Mouse (Mus musculus) limb, embryonic 12.5 days (tissue): ENCODE results near the gene Gpr132. TPM values are rescaled to one million over a fixed set of nuclear protein-coding genes. Genes with fewer than 3 reads are reported as not detected.

Source experiments
- ATAC-seq: fragments of 200-750 bp; cut with Nextera tagmentation; 2 replicates; pipeline ENCODE4 v1.8.0; 2017; ENCODE audit warnings: low read depth, moderate TSS enrichment; ENCODE audit not compliant: insufficient number of reproducible peaks, insufficient read depth, low FRiP score, low TSS enrichment
- H3K27ac ChIP-seq: fragments of 300-500 bp; sonication (generic); 2 replicates; pipeline ENCODE4 v1.5.1; 2016; ENCODE audit warnings: mild to moderate bottlenecking, moderate library complexity
- H3K27me3 ChIP-seq: fragments of 300-500 bp; sonication (generic); 2 replicates; pipeline ENCODE4 v1.6.1; 2016; ENCODE audit warnings: mild to moderate bottlenecking, moderate library complexity
- H3K36me3 ChIP-seq: fragments of 300-500 bp; sonication (generic); 2 replicates; pipeline ENCODE4 v1.6.1; 2016; ENCODE audit warnings: mild to moderate bottlenecking, moderate library complexity
- H3K4me1 ChIP-seq: fragments of 300-500 bp; sonication (generic); replicated peaks from 2 replicates; pipeline ENCODE4 v1.6.1; 2016
- H3K4me2 ChIP-seq: fragments of 300-500 bp; sonication (generic); 2 replicates; pipeline ENCODE4 v1.6.1; 2016; ENCODE audit warnings: mild to moderate bottlenecking, moderate library complexity
- H3K4me3 ChIP-seq: fragments of 300-500 bp; sonication (generic); replicated peaks from 2 replicates; pipeline ENCODE4 v1.5.1; 2016; ENCODE audit warnings: mild to moderate bottlenecking
- H3K9ac ChIP-seq: fragments of 300-500 bp; sonication (generic); replicated peaks from 2 replicates; pipeline ENCODE4 v1.6.1; 2016; ENCODE audit warnings: mild to moderate bottlenecking, moderate library complexity
- H3K9me3 ChIP-seq: fragments of 300-500 bp; sonication (generic); 2 replicates; pipeline ENCODE4 v1.6.1; 2016; ENCODE audit warnings: mild to moderate bottlenecking, moderate library complexity
- WGBS: fragments of 180-500 bp; shearing (Covaris S2); methylation state at CpG from one replicate; pipeline ENCODE4 v1.1.7; 2016; 5-methylcytosine and 5-hydroxymethylcytosine counted together
- polyA plus RNA-seq: library from polyadenylated mRNA; unstranded; fragments of >200 nt; fragmentation: Nextera tagmentation; extraction: Ambion mirVana; gene quantifications from 2 replicates; pipeline ENCODE4 v1.2.1, GENCODE M21; 2016

Gene Gpr132
- polyA plus RNA-seq, 1 experiment from 2014 or later, result not detected

GRCm38 (mm10) chr12:112900641-112901040 lies 32.6 kb upstream of the Gpr132 start:
- no peaks in the 10 kb centered on the region for H3K36me3 ChIP-seq
- H3K4me3 ChIP-seq, result no peak overlapping the region
- 79% methylated on average over 9 of the region's 9 CpGs for WGBS
- H3K4me2 ChIP-seq, result no peak overlapping the region
- H3K9ac ChIP-seq, result no peak overlapping the region
- no peak overlapping the region for H3K27ac ChIP-seq
- peaks cover 5% of the 10 kb centered on the region; the same call in 1 of the 2 replicates for H3K4me1 ChIP-seq
- ATAC-seq, result no peak
- no peaks in the 10 kb centered on the region for H3K9me3 ChIP-seq
- peaks cover 9% of the 10 kb centered on the region; the same call in 1 of the 2 replicates for H3K27me3 ChIP-seq

DNA sequence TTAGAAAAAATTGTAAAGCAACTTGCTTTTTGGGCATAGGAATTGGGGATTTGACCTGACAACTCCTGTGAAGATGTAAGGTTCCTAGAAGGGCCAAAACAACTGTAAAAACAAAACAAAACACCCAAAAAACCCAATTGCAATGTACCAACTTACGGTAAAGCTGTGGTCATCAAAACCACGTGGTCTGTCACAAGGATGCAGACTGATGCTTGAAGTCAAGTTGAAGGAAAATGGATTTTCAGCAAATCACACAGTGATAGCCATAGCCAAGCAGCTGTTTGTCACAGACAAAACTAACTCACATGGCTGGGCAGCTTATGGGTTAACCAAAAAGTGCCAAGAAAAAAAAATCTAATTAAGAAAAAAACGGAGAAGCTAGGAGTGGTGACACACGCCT lies 30.9 kb upstream of the Gpr132 start:
- H3K4me3 ChIP-seq, result no peak overlapping the region
- no peak overlapping the region for H3K27ac ChIP-seq
- ATAC-seq, result no peak
- H3K9ac ChIP-seq, result no peak overlapping the region
- peaks cover 9% of the 10 kb centered on the region; the same call in 1 of the 2 replicates for H3K4me1 ChIP-seq
- 51% methylated on average over 4 of the region's 4 CpGs for WGBS
- H3K4me2 ChIP-seq, result no peak overlapping the region
- peaks cover 9% of the 10 kb centered on the region; the same call in 1 of the 2 replicates for H3K27me3 ChIP-seq
- no peaks in the 10 kb centered on the region for H3K9me3 ChIP-seq
- H3K36me3 ChIP-seq, result no peaks in the 10 kb centered on the region

- no peak overlapping the region for H3K9ac ChIP-seq
- H3K4me2 ChIP-seq, result no peak overlapping the region
- H3K36me3 ChIP-seq, result no peaks in the 10 kb centered on the region
- peaks cover 9% of the 10 kb centered on the region; the same call in 1 of the 2 replicates for H3K4me1 ChIP-seq
- no peak overlapping the region for H3K4me3 ChIP-seq
- 65% methylated on average over 12 of the region's 12 CpGs for WGBS
- no peaks in the 10 kb centered on the region for H3K9me3 ChIP-seq
- no peak for ATAC-seq
- H3K27me3 ChIP-seq, result peaks cover 9% of the 10 kb centered on the region; the same call in 1 of the 2 replicates
- no peak overlapping the region for H3K27ac ChIP-seq
Observed at GRCm38 (mm10) chr12:112898351-112898750, 30.3 kb upstream of the Gpr132 start.

GRCm38 (mm10) chr12:112897522-112898212 lies 29.6 kb upstream of the Gpr132 start:
- no peaks in the 10 kb centered on the region for H3K36me3 ChIP-seq
- H3K4me3 ChIP-seq, result no peak overlapping the region
- H3K4me1 ChIP-seq, result peaks cover 9% of the 10 kb centered on the region; the same call in 1 of the 2 replicates
- 41% methylated on average over 16 of the region's 16 CpGs for WGBS
- no peak overlapping the region for H3K9ac ChIP-seq
- no peak overlapping the region for H3K27ac ChIP-seq
- H3K4me2 ChIP-seq, result peak overlapping the region; percentile 11; the same call in 1 of the 2 replicates
- peak; percentile 59; the same call in 1 of the 2 replicates for ATAC-seq
- peaks cover 9% of the 10 kb centered on the region; the same call in 1 of the 2 replicates for H3K27me3 ChIP-seq
- no peaks in the 10 kb centered on the region for H3K9me3 ChIP-seq

DNA sequence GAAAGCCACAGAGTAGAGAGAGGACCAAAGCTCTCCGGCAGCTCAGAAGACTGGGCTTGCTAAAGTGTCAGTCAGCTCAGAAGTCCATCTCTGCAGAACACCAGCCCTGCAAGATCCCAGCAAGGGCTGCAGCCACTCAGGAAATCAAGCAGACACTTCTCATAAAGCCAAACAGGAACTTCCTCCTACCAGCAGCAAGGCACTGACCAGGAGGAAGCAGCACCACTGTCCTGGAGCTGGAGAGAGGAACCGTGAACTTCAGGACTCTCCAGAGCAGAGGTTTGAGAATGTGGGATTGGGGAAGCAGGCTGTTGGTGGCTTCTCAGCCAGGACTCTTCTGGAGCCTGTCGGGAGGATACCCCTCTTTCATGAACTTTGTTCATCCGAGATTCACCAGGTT lies 26.9 kb upstream of the Gpr132 start:
- Histone ChIP-seq H3K9ac (no peak overlapping the region), H3K4me3 (no peak overlapping the region), H3K4me1 (peaks cover 9% of the 10 kb centered on the region; the same call in 1 of the 2 replicates), H3K27me3 (peaks cover 9% of the 10 kb centered on the region; the same call in 1 of the 2 replicates), H3K27ac (no peak overlapping the region), H3K4me2 (no peak overlapping the region), H3K36me3 (no peaks in the 10 kb centered on the region), H3K9me3 (no peaks in the 10 kb centered on the region)
- ATAC-seq, result no peak
- 64% methylated on average over 4 of the region's 4 CpGs for WGBS

DNA sequence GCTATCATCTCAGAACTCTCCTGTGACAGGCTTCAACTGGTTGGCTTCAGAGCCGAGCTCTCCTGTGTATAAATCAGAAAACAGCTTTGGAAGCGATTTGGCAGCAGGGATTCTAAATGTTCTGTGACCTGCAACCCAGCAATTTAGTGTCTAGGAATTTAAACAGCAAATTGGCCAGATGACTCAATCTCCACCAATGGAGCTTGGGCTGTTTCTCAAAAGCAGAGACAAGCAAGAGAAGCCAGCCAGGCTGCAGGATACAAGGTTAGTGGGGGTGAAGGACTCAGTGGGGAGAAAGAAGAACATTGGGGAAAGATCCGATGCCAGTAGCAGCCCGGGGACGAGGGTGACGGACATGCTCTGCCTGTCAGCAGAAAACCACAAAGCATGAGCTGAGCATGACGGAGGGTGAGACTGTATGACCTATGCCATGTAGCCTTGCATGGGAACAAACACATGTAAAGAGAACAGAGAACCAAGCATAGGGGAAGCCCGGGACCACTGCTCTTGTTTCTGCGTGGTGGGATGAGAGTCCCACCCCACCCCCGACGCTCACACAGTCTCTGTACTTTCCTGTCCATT lies 26.4 kb upstream of the Gpr132 start:
- WGBS, result 66% methylated on average over 11 of the region's 11 CpGs
- Histone ChIP-seq H3K9me3 (no peaks in the 10 kb centered on the region), H3K27ac (no peak overlapping the region), H3K4me3 (no peak overlapping the region), H3K36me3 (no peaks in the 10 kb centered on the region), H3K4me1 (peaks cover 9% of the 10 kb centered on the region; the same call in 1 of the 2 replicates), H3K4me2 (no peak overlapping the region), H3K9ac (no peak overlapping the region), H3K27me3 (peaks cover 9% of the 10 kb centered on the region; the same call in 1 of the 2 replicates)
- no peak for ATAC-seq

GRCm38 (mm10) chr12:112885465-112885864 lies 17.4 kb upstream of the Gpr132 start:
- Histone ChIP-seq H3K27ac (no peak overlapping the region), H3K27me3 (peaks cover 7% of the 10 kb centered on the region; the same call in 1 of the 2 replicates), H3K4me2 (no peak overlapping the region), H3K36me3 (no peaks in the 10 kb centered on the region), H3K4me1 (peaks cover 7% of the 10 kb centered on the region; the same call in 1 of the 2 replicates), H3K9ac (no peak overlapping the region), H3K9me3 (peaks cover 4% of the 10 kb centered on the region; the same call in 1 of the 2 replicates), H3K4me3 (no peak overlapping the region)
- no peak for ATAC-seq
- WGBS, result 43% methylated on average over 7 of the region's 7 CpGs

DNA sequence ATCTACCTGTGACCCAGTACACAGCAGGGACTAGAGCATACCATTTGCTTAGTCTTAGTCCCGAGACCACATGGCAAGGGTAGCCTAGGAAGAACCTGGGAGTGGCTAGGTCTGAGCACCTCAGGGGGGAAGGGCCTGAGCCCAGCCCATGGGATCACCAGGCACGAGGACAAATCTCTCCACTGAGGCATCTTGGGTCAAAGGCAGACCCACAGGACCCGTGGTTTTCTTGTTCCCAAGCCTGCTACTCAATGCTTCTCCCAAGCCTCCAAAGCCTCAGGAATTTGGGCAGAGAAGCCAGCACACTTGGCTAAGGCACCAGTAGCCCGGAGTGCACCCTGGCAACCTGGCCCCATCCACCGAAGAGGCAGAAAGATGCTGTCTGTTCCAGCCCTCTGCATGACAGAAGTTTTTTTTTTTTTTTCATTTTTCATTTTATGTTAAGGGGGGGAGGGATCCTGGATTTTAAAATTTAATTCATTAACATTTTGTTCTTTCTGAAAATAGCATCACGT lies 13.3 kb upstream of the Gpr132 start:
- 72% methylated on average over 6 of the region's 6 CpGs for WGBS
- H3K4me3 ChIP-seq, result no peak overlapping the region
- no peak overlapping the region for H3K27ac ChIP-seq
- no peak overlapping the region for H3K4me2 ChIP-seq
- H3K36me3 ChIP-seq, result no peaks in the 10 kb centered on the region
- H3K27me3 ChIP-seq, result peaks cover 46% of the 10 kb centered on the region
- no peak for ATAC-seq
- H3K4me1 ChIP-seq, result peaks cover 26% of the 10 kb centered on the region
- no peaks in the 10 kb centered on the region for H3K9me3 ChIP-seq
- no peak overlapping the region for H3K9ac ChIP-seq

- Histone ChIP-seq H3K27ac (no peak overlapping the region), H3K36me3 (no peaks in the 10 kb centered on the region), H3K9ac (no peak overlapping the region), H3K4me1 (peaks cover 25% of the 10 kb centered on the region), H3K27me3 (peaks cover 53% of the 10 kb centered on the region), H3K4me3 (no peak overlapping the region), H3K9me3 (no peaks in the 10 kb centered on the region), H3K4me2 (no peak overlapping the region)
- 75% methylated on average over 4 of the region's 4 CpGs for WGBS
- ATAC-seq, result no peak
Observed at GRCm38 (mm10) chr12:112880661-112881060, 12.6 kb upstream of the Gpr132 start.

- H3K9ac ChIP-seq, result no peak overlapping the region
- no peak overlapping the region for H3K4me3 ChIP-seq
- no peak overlapping the region for H3K4me2 ChIP-seq
- 82% methylated on average over 5 of the region's 5 CpGs for WGBS
- no peaks in the 10 kb centered on the region for H3K9me3 ChIP-seq
- peaks cover 23% of the 10 kb centered on the region for H3K4me1 ChIP-seq
- no peak overlapping the region for H3K27ac ChIP-seq
- no peaks in the 10 kb centered on the region for H3K36me3 ChIP-seq
- H3K27me3 ChIP-seq, result peaks cover 61% of the 10 kb centered on the region
- no peak for ATAC-seq
Observed at GRCm38 (mm10) chr12:112879731-112880130, 11.7 kb upstream of the Gpr132 start.

DNA sequence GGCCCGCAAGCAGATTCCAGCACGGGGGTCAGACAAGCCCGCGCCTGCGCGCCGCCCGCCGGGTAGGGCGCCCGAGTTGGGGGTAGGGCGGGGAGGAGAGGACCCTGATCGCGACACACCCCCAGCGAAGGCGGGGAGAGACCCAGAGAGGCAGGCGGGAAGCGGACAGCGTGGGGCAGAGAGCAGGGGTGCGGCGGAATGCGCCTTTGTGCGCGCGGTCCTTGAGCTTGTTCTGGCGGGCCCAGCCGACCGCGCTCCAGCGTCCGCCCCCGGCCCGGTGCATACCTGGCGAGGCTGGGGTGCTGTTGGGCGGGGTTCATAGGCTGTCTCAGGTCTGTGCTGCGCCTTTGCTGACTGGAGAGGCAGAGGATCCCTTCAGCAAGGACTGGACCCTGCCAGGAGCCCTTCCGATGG lies 9.6 kb upstream of the Gpr132 start:
- H3K9ac ChIP-seq, result peak overlapping the region; percentile 62
- ATAC-seq, result peak; percentile 21; the same call in 1 of the 2 replicates
- peak overlapping the region; percentile 46 for H3K4me3 ChIP-seq
- peak overlapping the region; percentile 85 for H3K4me2 ChIP-seq
- peaks cover 32% of the 10 kb centered on the region for H3K4me1 ChIP-seq
- H3K27ac ChIP-seq, result no peak overlapping the region
- 1% methylated on average over 37 of the region's 37 CpGs for WGBS
- H3K27me3 ChIP-seq, result peaks cover 80% of the 10 kb centered on the region
- H3K36me3 ChIP-seq, result no peaks in the 10 kb centered on the region
- H3K9me3 ChIP-seq, result no peaks in the 10 kb centered on the region
